Mouse (Mus musculus) right cerebral cortex, adult 2 months (tissue): ENCODE data around the gene Fkbp1a.

Experiments used
- DNase-seq, 2 experiments: peaks; one replicate each; pipeline ENCODE4 v3.0.0; 2021 to 2022; ENCODE audit warnings: low spot score in 2 of 2

Gene Fkbp1a

DNA sequence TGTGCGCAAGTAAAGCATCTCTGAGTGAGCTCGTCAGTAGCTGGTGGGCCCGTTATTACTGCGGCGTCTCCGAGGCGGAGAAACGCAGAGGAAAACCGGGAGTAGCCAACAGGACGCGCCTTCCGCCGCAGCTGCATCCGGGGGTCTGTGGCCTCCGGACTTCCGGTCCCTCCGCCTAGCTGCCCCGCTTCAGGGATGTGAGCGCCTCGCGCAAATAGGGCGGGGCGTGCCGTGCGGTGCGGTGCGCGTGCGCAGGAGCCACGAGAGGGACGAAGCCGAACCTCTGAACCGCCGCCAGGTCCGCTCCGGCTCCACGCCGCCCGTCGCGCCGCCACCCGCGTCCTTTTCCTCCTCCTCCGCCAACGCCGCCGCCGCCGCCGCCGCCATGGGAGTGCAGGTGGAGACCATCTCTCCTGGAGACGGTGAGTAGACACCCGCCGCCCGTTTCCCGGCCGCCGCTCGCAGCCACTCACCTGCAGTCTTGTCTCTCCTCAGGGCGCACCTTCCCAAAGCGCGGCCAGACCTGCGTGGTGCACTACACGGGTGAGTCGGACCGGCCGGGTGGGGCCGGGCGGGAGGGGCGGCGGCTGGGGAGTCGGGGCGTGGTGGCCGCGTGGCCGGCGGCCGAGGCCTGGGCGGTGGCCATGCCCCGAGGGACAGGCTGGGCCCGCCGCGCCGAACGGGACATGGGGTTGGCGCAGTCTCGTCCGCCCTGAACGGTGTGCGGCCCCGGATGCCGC, at the start of gene Fkbp1a:
Gene Fkbp1a (plus strand): TSS at position 161 of the 740 bp plus-strand sequence.
- peak; percentile 96 to 97 for DNase-seq

DNA sequence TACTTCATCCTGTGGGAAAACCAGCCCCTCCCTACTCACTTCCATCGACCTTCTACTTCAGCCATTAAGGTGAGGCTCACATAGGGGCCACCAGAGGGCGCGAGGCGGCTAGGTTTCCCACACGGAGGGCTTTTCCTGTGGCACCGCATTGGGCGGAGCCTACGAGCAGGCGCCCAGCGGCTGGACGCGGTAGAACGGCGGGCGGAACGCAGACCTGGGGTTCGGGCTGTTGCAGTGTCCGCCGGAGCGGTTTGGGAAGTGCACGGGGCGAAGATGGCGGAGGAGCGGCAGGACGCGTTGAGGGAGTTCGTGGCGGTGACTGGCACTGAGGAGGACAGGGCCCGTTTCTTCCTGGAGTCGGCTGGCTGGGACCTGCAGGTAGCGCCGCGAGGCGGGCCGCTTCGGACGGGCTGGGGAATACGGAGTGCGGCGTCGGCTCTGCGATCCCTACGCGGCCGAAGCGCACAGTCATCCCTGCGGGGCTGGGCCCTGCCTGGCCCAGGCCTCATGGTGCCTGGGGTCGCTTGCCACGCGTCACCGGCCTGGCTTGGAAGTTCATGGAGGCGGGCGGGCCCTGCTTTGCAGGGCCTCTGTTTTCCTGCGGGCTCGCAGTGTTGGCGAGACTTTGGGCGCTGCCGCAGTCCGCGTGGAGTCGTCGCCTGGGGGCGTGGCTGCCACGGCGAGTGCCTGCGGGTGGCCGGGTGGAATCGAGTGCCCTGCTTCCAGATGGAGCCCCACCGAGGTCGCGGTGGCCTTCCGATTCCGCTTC, 48.1 kb upstream of the Fkbp1a start, which contains the start of gene Nsfl1c:
Gene Nsfl1c (plus strand): TSS at position 148 of the 769 bp plus-strand sequence.
- DNase-seq, result peak; percentile 97

- DNase-seq, result no peak
These were observed 43.9 kb upstream of the Fkbp1a start for GRCm38 (mm10) chr2:151498358-151498757.

GRCm38 (mm10) chr2:151500442-151501007, 41.8 kb upstream of the Fkbp1a start:
- no peak for DNase-seq

GRCm38 (mm10) chr2:151504226-151504625, 38.1 kb upstream of the Fkbp1a start:
- DNase-seq, result no peak

GRCm38 (mm10) chr2:151512199-151512598, 30.1 kb upstream of the Fkbp1a start:
- DNase-seq, result peak; percentile 58 to 68

GRCm38 (mm10) chr2:151513525-151514285, 28.6 kb upstream of the Fkbp1a start:
- peak; percentile 52 to 61 for DNase-seq

- no peak for DNase-seq
These were observed 23.3 kb upstream of the Fkbp1a start for GRCm38 (mm10) chr2:151519000-151519399.

GRCm38 (mm10) chr2:151524324-151525041, 17.8 kb upstream of the Fkbp1a start:
- no peak for DNase-seq

DNA sequence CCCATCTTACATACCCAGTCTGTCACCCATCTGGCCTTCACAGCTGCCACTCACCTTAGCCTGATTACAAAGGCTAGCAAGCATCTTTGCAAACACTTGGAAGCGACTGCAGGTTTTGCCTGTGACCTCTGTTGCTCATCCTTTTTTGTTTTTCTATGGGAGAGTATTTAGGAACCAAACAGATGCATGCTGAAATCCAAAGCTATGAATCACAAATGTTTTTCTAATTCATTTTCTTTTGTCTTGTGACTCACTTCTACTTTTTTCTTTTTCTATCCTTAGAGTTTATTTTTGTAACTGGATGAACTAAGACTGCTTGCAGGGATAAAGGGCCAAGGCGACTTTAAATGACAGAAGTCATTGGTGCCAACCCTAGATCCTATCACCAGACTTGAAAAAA, 16.8 kb upstream of the Fkbp1a start:
- DNase-seq, result no peak

- DNase-seq, result no peak
These were observed 14.2 kb upstream of the Fkbp1a start for GRCm38 (mm10) chr2:151528066-151528465.

GRCm38 (mm10) chr2:151529169-151529568, 13.1 kb upstream of the Fkbp1a start:
- DNase-seq, result no peak

GRCm38 (mm10) chr2:151530378-151531230, 11.7 kb upstream of the Fkbp1a start:
- DNase-seq, result no peak

- DNase-seq, result no peak
These were observed 8.7 kb upstream of the Fkbp1a start for GRCm38 (mm10) chr2:151533632-151534031.

DNA sequence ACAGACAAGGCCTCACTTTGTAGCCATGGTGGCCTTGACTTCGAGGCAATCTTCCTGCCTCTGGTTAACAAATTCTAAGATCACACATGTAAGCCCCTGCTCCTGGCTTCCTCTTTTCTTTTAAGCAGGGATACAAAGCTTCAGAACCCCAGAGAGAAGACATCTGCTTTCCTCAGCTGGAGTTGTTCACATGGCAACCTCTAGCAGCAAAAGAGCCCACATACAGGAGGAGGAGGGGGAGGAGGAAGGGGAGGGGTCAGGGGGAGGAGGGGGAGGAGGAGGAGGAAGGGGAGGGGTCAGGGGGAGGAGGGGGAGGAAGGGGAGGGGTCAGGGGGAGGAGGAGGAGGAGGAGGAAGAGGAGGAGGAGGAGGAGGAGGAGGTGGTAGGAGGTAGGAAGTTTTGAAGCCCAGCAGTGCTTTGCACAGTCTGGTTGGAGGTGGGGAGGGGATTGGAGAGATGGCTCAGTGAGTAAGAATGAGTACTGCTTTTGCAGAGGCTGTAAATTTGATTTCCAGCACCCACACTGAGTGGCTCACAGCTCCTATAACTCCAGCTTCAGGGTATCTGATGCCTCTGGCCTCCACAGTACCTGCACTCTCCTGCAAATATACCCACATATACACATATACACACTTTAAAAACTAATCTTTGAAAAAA, 6.2 kb upstream of the Fkbp1a start:
- DNase-seq, result no peak

GRCm38 (mm10) chr2:151536618-151536974, 5.7 kb upstream of the Fkbp1a start:
- peak; percentile 65 to 85 for DNase-seq

- DNase-seq, result peak; percentile 32 to 37
These were observed 3.6 kb upstream of the Fkbp1a start for GRCm38 (mm10) chr2:151538646-151539045.

GRCm38 (mm10) chr2:151543063-151543895, 996 bp downstream of the Fkbp1a start:
- DNase-seq, result peak in 1 of 2 experiments; percentile 50

DNA sequence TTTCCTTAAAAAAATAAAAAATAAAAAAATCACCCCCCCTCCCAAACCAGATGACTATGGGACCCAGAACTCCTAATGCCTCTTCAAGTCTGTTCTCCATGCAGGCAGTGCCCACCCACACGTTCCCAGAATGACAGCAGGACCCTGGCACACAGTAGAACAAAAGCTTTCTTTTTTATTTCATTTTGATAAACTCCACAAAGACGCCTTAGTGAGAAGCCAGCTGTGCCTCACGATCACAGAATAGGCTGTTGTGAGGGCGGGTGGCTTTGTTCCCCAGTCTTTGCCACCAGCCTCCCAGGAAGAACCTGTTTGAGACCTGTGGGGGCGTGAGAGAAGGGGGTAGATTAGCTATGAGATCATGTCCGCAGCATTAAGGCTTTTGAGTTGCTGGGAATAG, 2.4 kb downstream of the Fkbp1a start:
- DNase-seq, result peak; percentile 38 to 59
